Mouse (Mus musculus): Measurements from ENCODE around the gene Mup10.
"Not testable (repeated sequence)": the region's sequence is repeated elsewhere in the genome, so short reads cannot be mapped to it uniquely, and the experiment has no call there.

DNA sequence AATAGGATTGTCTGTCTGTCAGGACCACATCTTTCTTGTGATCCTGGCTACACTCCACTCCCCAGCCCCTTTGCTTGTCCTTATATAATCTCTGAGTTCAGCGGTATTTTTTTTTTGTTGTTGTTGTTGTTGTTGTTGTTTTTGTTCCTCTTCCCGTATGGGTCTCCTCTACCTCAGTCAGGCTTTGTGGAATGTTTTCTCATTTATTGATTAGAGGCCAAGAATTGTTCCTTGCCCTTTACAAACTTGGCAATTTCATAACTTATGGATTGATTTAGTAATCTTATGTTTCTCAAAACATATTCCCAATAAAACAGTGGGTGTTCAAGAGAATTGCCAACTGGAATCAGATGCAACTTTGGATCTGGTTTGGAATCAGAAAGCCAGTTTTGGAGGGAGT is at the start of gene Mup10:
- not testable (repeated sequence) for TF ChIP-seq POLR2A (IDR thresholded peaks at IDR 0.05; ENCODE audit: insufficient read depth, low read length); CTCF (IDR thresholded peaks at IDR 0.05; ENCODE audit: low read depth, low read length)

All from ES-Bruce4 (cell line).